Mouse (Mus musculus): ENCODE data around the gene Mgat5. TPM values are rescaled to one million over a fixed set of nuclear protein-coding genes. Genes with fewer than 3 reads are reported as not detected.

The Mgat5 gene
- polyA plus RNA-seq, 1 experiment from 2014 or later = 12.6 TPM

GRCm38 (mm10) chr1:127310703-127311102 lies 105.9 kb downstream of the Mgat5 start:
- no peak overlapping the region for H3K4me2 ChIP-seq (replicated peaks)
- no peak for ATAC-seq (replicated peaks)
- 86% methylated on average over 3 of the region's 3 CpGs for WGBS
- no peaks in the 10 kb centered on the region for H3K36me3 ChIP-seq
- no peak overlapping the region for H3K9ac ChIP-seq (replicated peaks)
- no peaks in the 10 kb centered on the region for H3K27me3 ChIP-seq
- no peaks in the 10 kb centered on the region for H3K9me3 ChIP-seq
- H3K4me3 ChIP-seq = no peak overlapping the region
- H3K27ac ChIP-seq (replicated peaks) = no peak overlapping the region
- no peaks in the 10 kb centered on the region for H3K4me1 ChIP-seq

GRCm38 (mm10) chr1:127313652-127314350 lies 109.0 kb downstream of the Mgat5 start:
- no peak overlapping the region for H3K27ac ChIP-seq (replicated peaks)
- H3K27me3 ChIP-seq = no peaks in the 10 kb centered on the region
- no peaks in the 10 kb centered on the region for H3K9me3 ChIP-seq
- H3K4me1 ChIP-seq = 0 out of 2 replicates have a peak, but pooled peaks cover 4% of the 10 kb centered on the region
- no peaks in the 10 kb centered on the region for H3K36me3 ChIP-seq
- no peak overlapping the region for H3K4me3 ChIP-seq
- no peak overlapping the region for H3K9ac ChIP-seq (replicated peaks)
- H3K4me2 ChIP-seq (replicated peaks) = no peak overlapping the region
- 41% methylated on average over 8 of the region's 8 CpGs for WGBS
- no peak for ATAC-seq (replicated peaks)

GRCm38 (mm10) chr1:127315763-127316627 lies 111.2 kb downstream of the Mgat5 start:
- WGBS = 87% methylated on average over 13 of the region's 13 CpGs
- no peak overlapping the region for H3K27ac ChIP-seq (replicated peaks)
- H3K27me3 ChIP-seq = no peaks in the 10 kb centered on the region
- H3K9me3 ChIP-seq = no peaks in the 10 kb centered on the region
- no peak for ATAC-seq (replicated peaks)
- no peak overlapping the region for H3K4me2 ChIP-seq (replicated peaks)
- H3K36me3 ChIP-seq = 0 out of 2 replicates have a peak, but pooled peaks cover 2% of the 10 kb centered on the region
- H3K4me1 ChIP-seq = 0 out of 2 replicates have a peak, but pooled peaks cover 4% of the 10 kb centered on the region
- no peak overlapping the region for H3K9ac ChIP-seq (replicated peaks)
- H3K4me3 ChIP-seq = no peak overlapping the region

- Histone ChIP-seq H3K9ac (replicated peaks) (no peak overlapping the region), H3K27me3 (no peaks in the 10 kb centered on the region), H3K36me3 (0 out of 2 replicates have a peak, but pooled peaks cover 3% of the 10 kb centered on the region), H3K27ac (replicated peaks) (no peak overlapping the region), H3K4me1 (0 out of 2 replicates have a peak, but pooled peaks cover 4% of the 10 kb centered on the region), H3K4me3 (no peak overlapping the region), H3K9me3 (no peaks in the 10 kb centered on the region), H3K4me2 (replicated peaks) (no peak overlapping the region)
- WGBS = 60% methylated on average over 6 of the region's 6 CpGs
- ATAC-seq (replicated peaks) = no peak
These were observed 111.8 kb downstream of the Mgat5 start for GRCm38 (mm10) chr1:127316651-127317050.

GRCm38 (mm10) chr1:127317541-127317940 lies 112.7 kb downstream of the Mgat5 start:
- ATAC-seq (replicated peaks) = no peak
- no peaks in the 10 kb centered on the region for H3K9me3 ChIP-seq
- H3K4me1 ChIP-seq = 0 out of 2 replicates have a peak, but pooled peaks cover 4% of the 10 kb centered on the region
- H3K9ac ChIP-seq (replicated peaks) = no peak overlapping the region
- H3K27me3 ChIP-seq = no peaks in the 10 kb centered on the region
- WGBS = 85% methylated on average over 9 of the region's 9 CpGs
- no peak overlapping the region for H3K27ac ChIP-seq (replicated peaks)
- H3K36me3 ChIP-seq = 0 out of 2 replicates have a peak, but pooled peaks cover 3% of the 10 kb centered on the region
- no peak overlapping the region for H3K4me2 ChIP-seq (replicated peaks)
- H3K4me3 ChIP-seq = no peak overlapping the region

DNA sequence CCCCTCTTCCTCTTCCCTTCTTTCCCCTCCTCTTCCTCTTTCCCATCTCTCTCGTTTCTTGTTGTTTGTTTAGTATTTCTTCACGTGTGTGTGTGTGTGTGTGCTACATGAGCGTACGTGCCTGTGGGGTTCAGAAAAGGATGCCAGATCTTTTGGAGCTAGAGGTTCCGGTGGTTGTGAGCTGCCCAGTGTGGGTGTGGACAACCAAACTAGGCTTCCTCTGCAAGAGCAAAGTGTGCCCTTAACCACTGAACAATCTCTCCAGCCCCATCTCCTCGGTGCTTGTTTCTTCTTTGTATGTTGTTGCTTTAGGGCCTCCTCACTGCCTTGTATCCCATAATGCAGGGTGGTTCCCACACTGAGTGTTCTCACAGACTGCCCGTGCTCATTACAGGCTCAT lies 113.7 kb downstream of the Mgat5 start:
- no peak overlapping the region for H3K27ac ChIP-seq (replicated peaks)
- no peaks in the 10 kb centered on the region for H3K9me3 ChIP-seq
- H3K27me3 ChIP-seq = no peaks in the 10 kb centered on the region
- H3K4me3 ChIP-seq = no peak overlapping the region
- 0 out of 2 replicates have a peak, but pooled peaks cover 3% of the 10 kb centered on the region for H3K36me3 ChIP-seq
- H3K4me1 ChIP-seq = 0 out of 2 replicates have a peak, but pooled peaks cover 4% of the 10 kb centered on the region
- H3K9ac ChIP-seq (replicated peaks) = no peak overlapping the region
- no peak overlapping the region for H3K4me2 ChIP-seq (replicated peaks)
- ATAC-seq (replicated peaks) = no peak
- WGBS = 85% methylated on average over 7 of the region's 7 CpGs

- no peak overlapping the region for H3K4me3 ChIP-seq
- ATAC-seq (replicated peaks) = no peak
- H3K4me1 ChIP-seq = 0 out of 2 replicates have a peak, but pooled peaks cover 4% of the 10 kb centered on the region
- no peak overlapping the region for H3K9ac ChIP-seq (replicated peaks)
- H3K9me3 ChIP-seq = no peaks in the 10 kb centered on the region
- no peak overlapping the region for H3K4me2 ChIP-seq (replicated peaks)
- peaks cover 11% of the 10 kb centered on the region; the same call in 1 of the 2 replicates for H3K36me3 ChIP-seq
- WGBS = 83% methylated on average over 6 of the region's 6 CpGs
- no peak overlapping the region for H3K27ac ChIP-seq (replicated peaks)
- H3K27me3 ChIP-seq = no peaks in the 10 kb centered on the region
These were observed 115.0 kb downstream of the Mgat5 start for GRCm38 (mm10) chr1:127319768-127320167.

DNA sequence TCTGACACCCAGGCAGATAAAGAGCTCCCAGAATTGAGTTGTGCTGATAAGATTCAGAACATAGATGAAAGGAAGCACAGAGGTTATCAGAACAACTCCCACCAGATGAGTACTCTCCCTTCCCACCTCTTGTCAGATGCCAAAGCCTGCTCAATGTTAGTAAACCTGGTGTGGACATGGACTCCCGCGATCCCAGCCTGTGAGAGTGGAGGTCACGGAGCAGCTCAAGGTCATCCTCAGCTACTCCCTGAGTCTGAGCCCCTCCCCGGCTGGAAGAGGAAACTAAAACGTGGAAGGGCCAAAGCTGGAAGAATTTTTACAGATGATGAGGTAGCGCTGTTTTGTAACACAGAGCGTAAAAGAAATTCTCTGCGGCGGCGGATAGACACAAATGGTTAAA lies 116.1 kb downstream of the Mgat5 start:
- Histone ChIP-seq H3K4me3 (no peak overlapping the region), H3K4me1 (0 out of 2 replicates have a peak, but pooled peaks cover 4% of the 10 kb centered on the region), H3K27me3 (no peaks in the 10 kb centered on the region), H3K9ac (replicated peaks) (no peak overlapping the region), H3K9me3 (no peaks in the 10 kb centered on the region), H3K36me3 (peaks cover 11% of the 10 kb centered on the region; the same call in 1 of the 2 replicates), H3K4me2 (replicated peaks) (no peak overlapping the region), H3K27ac (replicated peaks) (no peak overlapping the region)
- no peak for ATAC-seq (replicated peaks)
- 92% methylated on average over 10 of the region's 10 CpGs for WGBS

GRCm38 (mm10) chr1:127321638-127322037 lies 116.8 kb downstream of the Mgat5 start:
- no peaks in the 10 kb centered on the region for H3K9me3 ChIP-seq
- no peaks in the 10 kb centered on the region for H3K27me3 ChIP-seq
- WGBS = 89% methylated on average over 3 of the region's 3 CpGs
- H3K27ac ChIP-seq (replicated peaks) = no peak overlapping the region
- 0 out of 2 replicates have a peak, but pooled peaks cover 3% of the 10 kb centered on the region for H3K4me1 ChIP-seq
- no peak overlapping the region for H3K9ac ChIP-seq (replicated peaks)
- ATAC-seq (replicated peaks) = no peak
- no peak overlapping the region for H3K4me2 ChIP-seq (replicated peaks)
- no peak overlapping the region for H3K4me3 ChIP-seq
- peaks cover 11% of the 10 kb centered on the region; the same call in 1 of the 2 replicates for H3K36me3 ChIP-seq

- no peak overlapping the region for H3K9ac ChIP-seq (replicated peaks)
- no peak; the same call in 1 of the 2 replicates for ATAC-seq (replicated peaks)
- WGBS = 62% methylated on average over 5 of the region's 5 CpGs
These were observed 117.5 kb downstream of the Mgat5 start for GRCm38 (mm10) chr1:127322169-127322805.

DNA sequence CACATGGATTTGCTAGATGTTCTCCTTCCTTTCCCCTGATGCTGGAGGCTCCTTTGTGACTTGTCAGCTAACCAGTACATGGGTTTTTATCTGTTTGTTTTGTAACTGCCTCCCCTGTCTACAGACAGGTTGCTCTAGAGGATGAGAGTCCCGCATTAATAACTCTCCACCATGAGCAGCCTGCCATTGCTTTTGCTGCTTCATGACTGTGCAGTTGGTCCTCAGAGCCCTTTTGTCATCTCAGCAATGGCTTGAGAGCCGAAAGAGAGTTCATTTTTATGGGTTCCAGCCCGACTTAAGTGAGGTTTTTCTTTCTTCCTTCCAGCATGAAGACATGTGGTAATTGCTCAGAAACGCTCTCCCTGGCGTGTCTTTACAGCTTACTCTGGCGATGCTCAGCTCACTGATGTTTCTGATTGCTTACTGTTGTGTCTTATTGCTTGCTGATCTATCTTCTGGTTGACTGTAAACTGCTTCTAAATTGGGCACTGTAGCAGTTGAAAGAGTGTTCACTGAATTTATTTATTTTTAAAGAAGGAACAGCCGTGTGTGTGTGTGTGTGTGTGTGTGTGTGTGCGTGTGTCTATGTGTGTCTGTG lies 120.9 kb downstream of the Mgat5 start:
- no peak overlapping the region for H3K9ac ChIP-seq (replicated peaks)
- H3K4me1 ChIP-seq = no peaks in the 10 kb centered on the region
- peaks cover 11% of the 10 kb centered on the region; the same call in 1 of the 2 replicates for H3K36me3 ChIP-seq
- no peak overlapping the region for H3K27ac ChIP-seq (replicated peaks)
- no peaks in the 10 kb centered on the region for H3K27me3 ChIP-seq
- H3K4me3 ChIP-seq = no peak overlapping the region
- ATAC-seq (replicated peaks) = no peak
- 77% methylated on average over 8 of the region's 8 CpGs for WGBS
- no peaks in the 10 kb centered on the region for H3K9me3 ChIP-seq
- no peak overlapping the region for H3K4me2 ChIP-seq (replicated peaks)

More at GRCm38 (mm10) chr1:127322169-127322805, 117.5 kb downstream of the Mgat5 start:
- Histone ChIP-seq H3K27me3 (no peaks in the 10 kb centered on the region), H3K4me3 (no peak overlapping the region), H3K4me2 (replicated peaks) (no peak overlapping the region), H3K9me3 (no peaks in the 10 kb centered on the region), H3K4me1 (no peaks in the 10 kb centered on the region), H3K36me3 (peaks cover 11% of the 10 kb centered on the region; the same call in 1 of the 2 replicates), H3K27ac (replicated peaks) (no peak overlapping the region)

Data from forebrain, embryonic 15.5 days (tissue).